Mouse (Mus musculus) ES-Bruce4 (cell line): Measurements from ENCODE around the gene Col18a1.

Source experiments
- CTCF ChIP-seq: IDR thresholded peaks from one replicate; pipeline ENCODE4 v1.8.1; 2011; ENCODE audit warnings: low read depth, low read length
- POLR2A ChIP-seq: IDR thresholded peaks from one replicate; pipeline ENCODE4 v1.8.1; 2011; ENCODE audit warnings: low read length; ENCODE audit not compliant: insufficient read depth

DNA sequence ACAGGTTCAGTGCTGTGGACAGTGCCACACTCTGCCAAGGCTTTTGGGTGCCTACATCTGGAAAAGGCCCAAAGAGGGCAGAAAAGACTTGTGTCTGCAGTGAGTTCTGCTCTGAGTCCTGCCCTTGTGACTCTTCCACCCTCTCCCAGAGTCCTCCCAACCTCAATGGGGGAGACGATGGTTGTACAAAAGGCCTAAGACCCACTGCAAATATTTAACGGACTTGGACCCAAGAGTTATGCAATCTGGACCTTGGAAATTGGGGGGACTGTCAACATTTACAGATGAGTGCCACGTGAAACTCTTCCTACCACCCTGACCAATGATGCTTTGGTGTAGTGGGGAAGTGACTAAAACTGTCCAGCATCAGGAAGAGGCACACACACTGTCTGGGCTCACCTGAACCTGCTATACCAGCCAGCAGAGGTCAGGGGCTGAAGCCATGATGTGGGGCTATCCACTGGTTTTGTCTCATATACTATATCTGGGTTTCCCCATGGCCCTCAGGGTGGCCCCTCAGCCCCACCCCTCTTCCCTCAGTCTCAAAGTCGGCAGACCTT lies 74.7 kb downstream of the Col18a1 start:
- no peak for TF ChIP-seq POLR2A
- no peak for TF ChIP-seq CTCF
